Comparison of ENCODE assay signal across 12 mouse cellular contexts in genomic region chr5:39841186-39841585, GRCm38 (mm10).
A peak's percentile ranks its signal among the peaks of the same experiment; 100 is the strongest.
DNase-seq lines count a peak whose midpoint lies in the region; ATAC-seq and TF ChIP-seq lines count a peak whose summit lies in the region.
"Had no signal": no experiment of that assay in that cellular context is flagged by ENCODE, and none has a peak within 500 bp of the region (broad histone marks: within the 10 kb centered on the region; RNA-seq: fewer than 3 reads in every experiment).

No protein-coding gene starts in this region.

- H3K4me1 ChIP-seq in heart, adult 2 months (ENCODE audit: control insufficient read depth, insufficient read depth, low read length), result peaks cover 3% of the 10 kb centered on the region
- no peaks in the 10 kb centered on the region for H3K4me1 ChIP-seq in hindbrain, embryonic 11.5 days (replicated peaks; ENCODE audit: control insufficient read depth, insufficient read depth, low read length)
- H3K4me1 ChIP-seq: embryonic facial prominence, embryonic 15.5 days; limb, embryonic 15.5 days had no signal

- H3K27me3 ChIP-seq in heart, adult 2 months (ENCODE audit: control insufficient read depth, insufficient read depth, low read length), result no peaks in the 10 kb centered on the region
- no peaks in the 10 kb centered on the region for H3K27me3 ChIP-seq in hindbrain, embryonic 11.5 days (ENCODE audit: control insufficient read depth, insufficient read depth, low read length)
- H3K27me3 ChIP-seq: embryonic facial prominence, embryonic 15.5 days; limb, embryonic 15.5 days had no signal

- H3K36me3 ChIP-seq in heart, adult 2 months (ENCODE audit: control insufficient read depth, insufficient read depth, low read length), result peaks cover 9% of the 10 kb centered on the region; the same call in 1 of the 2 replicates
- no peaks in the 10 kb centered on the region for H3K36me3 ChIP-seq in hindbrain, embryonic 11.5 days (ENCODE audit: control insufficient read depth, insufficient read depth, low read length)
- H3K36me3 ChIP-seq: embryonic facial prominence, embryonic 15.5 days; limb, embryonic 15.5 days had no signal

- DNase-seq in gastrocnemius, adult 2 months, result peak; percentile 16
- no peak for DNase-seq in gastrocnemius, postnatal 10 days
- peak; percentile 75 for DNase-seq in Muller cell, postnatal 12 days (ENCODE audit: inconsistent ontology term)
- DNase-seq in heart, adult 2 months, result peak; percentile 27 to 60
- DNase-seq in heart, postnatal 4 days, result peak; percentile 27
- DNase-seq in left cerebral cortex, adult 8-10 months (ENCODE audit: low spot score in 2 of 2), result no peak
- DNase-seq in hindbrain, embryonic 11.5 days (ENCODE audit: low spot score), result no peak

- TF ChIP-seq CTCF in gastrocnemius, adult 2 months (IDR thresholded peaks at IDR 0.05), result no peak
- peak; percentile 27 for TF ChIP-seq CTCF in heart, adult 2 months (IDR thresholded peaks at IDR 0.05)

- peak overlapping the region; percentile 49 for H3K27ac ChIP-seq in gastrocnemius, adult 2 months
- peak overlapping the region; percentile 67 for H3K27ac ChIP-seq in heart, adult 2 months
- no peak overlapping the region for H3K27ac ChIP-seq in hindbrain, embryonic 11.5 days (ENCODE audit: low read depth, low read length)
- H3K27ac ChIP-seq: embryonic facial prominence, embryonic 15.5 days; limb, embryonic 15.5 days had no signal

- intact Hi-C loops in gastrocnemius, adult 2 months (cut with DNase I), result no loop called here
- intact Hi-C loops in heart, adult 2 months (cut with DNase I), result loop anchor here (5.0 kb wide), 2 partner anchors 84 to 404 kb away; partner anchors contain the start of gene Hs3st1

- H3K4me3 ChIP-seq in gastrocnemius, adult 2 months, result no peak overlapping the region
- H3K4me3 ChIP-seq in heart, adult 2 months, result no peak overlapping the region
- no peak overlapping the region for H3K4me3 ChIP-seq in hindbrain, embryonic 11.5 days (ENCODE audit: low read depth, low read length)
- H3K4me3 ChIP-seq: embryonic facial prominence, embryonic 15.5 days; limb, embryonic 15.5 days had no signal

- no peak for ATAC-seq in megakaryocyte progenitor cell, adult 5-6 weeks (replicated peaks; ENCODE audit: poor library complexity)
- no peak for ATAC-seq in hindbrain, embryonic 11.5 days (ENCODE audit: low FRiP score)
- ATAC-seq: lung, postnatal 0 days; midbrain, embryonic 16.5 days had no signal

- H3K4me2 ChIP-seq in hindbrain, embryonic 11.5 days (replicated peaks; ENCODE audit: low read depth, low read length), result no peak overlapping the region
- H3K4me2 ChIP-seq: embryonic facial prominence, embryonic 15.5 days; limb, embryonic 15.5 days had no signal

- WGBS in heart, adult 2 months, result 31% methylated on average over 3 of the region's 3 CpGs
- WGBS in hindbrain, embryonic 11.5 days, result 51% methylated on average over 3 of the region's 3 CpGs

- no peaks in the 10 kb centered on the region for H3K9me3 ChIP-seq in hindbrain, embryonic 11.5 days (ENCODE audit: control insufficient read depth, low read length)
- H3K9me3 ChIP-seq: embryonic facial prominence, embryonic 15.5 days; limb, embryonic 15.5 days had no signal

- TF ChIP-seq POLR2A in heart, adult 2 months (IDR thresholded peaks at IDR 0.05; ENCODE audit: insufficient read depth, low read depth, low read length), result no peak

- no peaks in the 10 kb centered on the region for H3K79me2 ChIP-seq in heart, adult 2 months (replicated peaks; ENCODE audit: control insufficient read depth, insufficient read depth, low read length)

- peak; percentile 58; the same call in 1 of the 2 replicates for TF ChIP-seq EP300 in heart, adult 2 months (IDR thresholded peaks at IDR 0.05; ENCODE audit: insufficient read depth, low read depth, low read length)

- no peak overlapping the region for H3K9ac ChIP-seq in heart, adult 2 months (ENCODE audit: low read depth, low read length)
- no peak overlapping the region for H3K9ac ChIP-seq in hindbrain, embryonic 11.5 days (ENCODE audit: low read depth, low read length)
- H3K9ac ChIP-seq: embryonic facial prominence, embryonic 15.5 days; limb, embryonic 15.5 days had no signal

Comparison
In these comparisons a context has a peak if more than half of its experiments do, and no peak if none do; other contexts are left out.
1. DNase-seq: peak in gastrocnemius, adult 2 months (single experiment), Muller cell, postnatal 12 days (single experiment), heart, adult 2 months (2 of 2) and heart, postnatal 4 days (single experiment); none in gastrocnemius, postnatal 10 days (single experiment), left cerebral cortex, adult 8-10 months (0 of 2) and hindbrain, embryonic 11.5 days (single experiment).